Mouse (Mus musculus) ovary, postnatal 36 days (tissue): ENCODE data around the gene Snw1.

ENCODE experiments used
- DNase-seq: peaks from one replicate; pipeline ENCODE4 v3.0.0; 2022; ENCODE audit warnings: low spot score, mixed read lengths

Gene Snw1

GRCm38 (mm10) chr12:87421708-87422507 lies 50.2 kb downstream of the Snw1 start:
- DNase-seq: no peak

GRCm38 (mm10) chr12:87419974-87420485 lies 52.0 kb downstream of the Snw1 start:
- no peak for DNase-seq

GRCm38 (mm10) chr12:87418921-87419320 lies 53.2 kb downstream of the Snw1 start:
- DNase-seq: no peak

- DNase-seq: peak; percentile 45
Measured at GRCm38 (mm10) chr12:87416690-87417089, 55.4 kb downstream of the Snw1 start.

- no peak for DNase-seq
Measured at GRCm38 (mm10) chr12:87415358-87415757, 56.7 kb downstream of the Snw1 start.

GRCm38 (mm10) chr12:87413179-87413790 lies 58.8 kb downstream of the Snw1 start:
- DNase-seq: peak; percentile 60

GRCm38 (mm10) chr12:87410999-87411398 lies 61.1 kb downstream of the Snw1 start:
- DNase-seq: no peak

- no peak for DNase-seq
Measured at GRCm38 (mm10) chr12:87409123-87409522, 63.0 kb downstream of the Snw1 start.

- DNase-seq: peak; percentile 16
Measured at GRCm38 (mm10) chr12:87407869-87408605, 64.0 kb downstream of the Snw1 start.

GRCm38 (mm10) chr12:87405721-87406120 lies 66.4 kb downstream of the Snw1 start:
- DNase-seq: no peak

- no peak for DNase-seq
Measured at GRCm38 (mm10) chr12:87405165-87405564, 66.9 kb downstream of the Snw1 start.

GRCm38 (mm10) chr12:87401883-87402282 lies 70.2 kb downstream of the Snw1 start:
- no peak for DNase-seq

GRCm38 (mm10) chr12:87399119-87399819 lies 72.8 kb downstream of the Snw1 start:
- no peak for DNase-seq
